Mouse (Mus musculus) embryonic fibroblast, embryonic 13.5 days (primary cell): ENCODE results near the gene Hnrnpul1.

Experiments
- CTCF ChIP-seq: IDR thresholded peaks from 2 replicates; pipeline ENCODE4 v1.5.1; 2011; ENCODE audit warnings: mild to moderate bottlenecking, control low read depth, low read length, moderate library complexity, borderline replicate concordance; ENCODE audit not compliant: insufficient read depth
- POLR2A ChIP-seq: IDR thresholded peaks from 2 replicates; pipeline ENCODE4 v1.6.1; 2011; ENCODE audit warnings: low read depth, mild to moderate bottlenecking, control low read depth, low read length, moderate library complexity

DNA sequence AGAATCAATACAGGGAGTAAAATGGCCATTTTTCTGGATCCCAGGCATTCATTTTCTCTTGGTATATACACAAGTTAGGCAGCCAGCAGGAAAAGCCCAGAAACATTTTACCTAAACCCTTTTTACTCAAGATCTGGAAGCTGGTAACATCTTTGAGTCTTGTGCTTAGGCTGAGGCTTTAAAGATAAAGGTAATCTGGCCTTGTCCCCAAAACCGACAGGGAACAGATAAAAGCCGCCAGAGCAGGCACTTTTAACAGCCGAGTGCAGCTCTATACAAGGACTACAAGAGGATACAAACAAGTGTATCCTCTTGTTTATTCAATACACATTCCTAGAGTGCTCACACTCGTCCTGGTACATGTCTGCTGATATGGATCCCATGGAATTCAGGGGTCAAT lies 19.6 kb downstream of the Hnrnpul1 start:
- TF ChIP-seq POLR2A (no peak), CTCF (no peak)
